Mouse (Mus musculus): ENCODE data around the gene Mfsd11.
A peak's percentile ranks its signal among the peaks of the same experiment; 100 is the strongest.

Mfsd11 gene

GRCm38 (mm10) chr11:116849587-116849986 is 2.7 kb upstream of the Mfsd11 start:
- no peak for DNase-seq

- DNase-seq: no peak
Measured at GRCm38 (mm10) chr11:116850085-116850484, 2.2 kb upstream of the Mfsd11 start.

- DNase-seq: no peak
Measured at GRCm38 (mm10) chr11:116850833-116851477, 1.3 kb upstream of the Mfsd11 start.

GRCm38 (mm10) chr11:116851576-116852290 is 507 bp upstream of the Mfsd11 start:
- DNase-seq: no peak

- peak; percentile 98 for DNase-seq
Measured at GRCm38 (mm10) chr11:116852891-116853511, 761 bp downstream of the Mfsd11 start, which contains the start of gene Srsf2. Gene Srsf2 (minus strand): TSS chr11:116853094.

- DNase-seq: peak; percentile 97
Measured at GRCm38 (mm10) chr11:116853512-116853928, 1.3 kb downstream of the Mfsd11 start.

GRCm38 (mm10) chr11:116854279-116854678 is 2.0 kb downstream of the Mfsd11 start:
- DNase-seq: no peak

- no peak for DNase-seq
Measured at GRCm38 (mm10) chr11:116857183-116857850, 5.1 kb downstream of the Mfsd11 start.

GRCm38 (mm10) chr11:116864444-116864843 is 12.2 kb downstream of the Mfsd11 start:
- no peak for DNase-seq

- DNase-seq: no peak
Measured at GRCm38 (mm10) chr11:116865945-116866585, 13.8 kb downstream of the Mfsd11 start.

GRCm38 (mm10) chr11:116868129-116868528 is 15.9 kb downstream of the Mfsd11 start:
- peak; percentile 18 for DNase-seq

- DNase-seq: no peak
Measured at GRCm38 (mm10) chr11:116869223-116869622, 17.0 kb downstream of the Mfsd11 start.

GRCm38 (mm10) chr11:116869641-116870040 is 17.4 kb downstream of the Mfsd11 start:
- DNase-seq: no peak

GRCm38 (mm10) chr11:116871538-116871937 is 19.3 kb downstream of the Mfsd11 start:
- no peak for DNase-seq

GRCm38 (mm10) chr11:116873987-116874386 is 21.7 kb downstream of the Mfsd11 start:
- peak; percentile 37 for DNase-seq

GRCm38 (mm10) chr11:116878454-116878853 is 26.2 kb downstream of the Mfsd11 start:
- no peak for DNase-seq

- peak; percentile 45 for DNase-seq
Measured at GRCm38 (mm10) chr11:116880839-116881238, 28.6 kb downstream of the Mfsd11 start.

- DNase-seq: peak; percentile 30
Measured at GRCm38 (mm10) chr11:116881440-116881839, 29.2 kb downstream of the Mfsd11 start.

- no peak for DNase-seq
Measured at GRCm38 (mm10) chr11:116882446-116882845, 30.2 kb downstream of the Mfsd11 start.

- DNase-seq: no peak
Measured at GRCm38 (mm10) chr11:116884061-116884460, 31.8 kb downstream of the Mfsd11 start.

- DNase-seq: peak; percentile 69
Measured at GRCm38 (mm10) chr11:116885275-116886151, 33.3 kb downstream of the Mfsd11 start.

- no peak for DNase-seq
Measured at GRCm38 (mm10) chr11:116887136-116887535, 34.9 kb downstream of the Mfsd11 start.

All from right cerebral cortex, postnatal 25 days (tissue).